Mouse (Mus musculus): ENCODE measurements around the gene Nmrk2. TPM values are rescaled to one million over a fixed set of nuclear protein-coding genes. Genes with fewer than 3 reads are reported as not detected.
"Not testable (repeated sequence)": the region's sequence is repeated elsewhere in the genome, so short reads cannot be mapped to it uniquely, and the experiment has no call there.

Gene Nmrk2
- total and polyA plus RNA-seq, 3 experiments, result not detected

GRCm38 (mm10) chr10:81217267-81217666 is 15.4 kb upstream of the Nmrk2 start:
- Histone ChIP-seq H3K9me3 (replicated peaks; ENCODE audit: low read length) (peaks cover 13% of the 10 kb centered on the region), H3K27me3 (replicated peaks) (peaks cover 11% of the 10 kb centered on the region), H3K4me1 (ENCODE audit: control insufficient read depth in 1 of 2, insufficient read depth in 2 of 2) (peaks cover 0 to 13% of the 10 kb centered on the region in 2 experiments; a peak in 2 of 4 replicates)
- H3K4me2 ChIP-seq (ENCODE audit: insufficient read depth, low read depth, poor library complexity, severe bottlenecking); H3K9ac ChIP-seq (ENCODE audit: insufficient read depth, low read depth); H3K36me3 ChIP-seq (replicated peaks in 1 of 2; ENCODE audit: control insufficient read depth in 1 of 2, insufficient read depth in 1 of 2, low read length in 1 of 2); H3K79me2 ChIP-seq (replicated peaks; ENCODE audit: control insufficient read depth, extremely low read depth, insufficient read depth, poor library complexity, severe bottlenecking); H3K27ac ChIP-seq (ENCODE audit: insufficient read depth, low read depth); DNase-seq (ENCODE audit: extremely low read depth); H3K4me3 ChIP-seq (replicated peaks in 1 of 3; ENCODE audit: low read depth in 2 of 3, low read length in 2 of 3, poor library complexity in 1 of 3); dilution Hi-C loops (cut with MboI; ENCODE audit: extremely low pct_ligation_motif_present, extremely low pct_unique_long_range_greater_than_20kb, low sequenced_read_pairs); in situ Hi-C loops (cut with MboI; ENCODE audit: low pct_ligation_motif_present, low pct_unique_long_range_greater_than_20kb, low sequenced_read_pairs): not testable (repeated sequence)
- peak; percentile 20 for TF ChIP-seq RAD21 (IDR thresholded peaks at IDR 0.05; ENCODE audit: low read depth, low read length)
- peak in 1 of 2 experiments; percentile 59; a peak in 2 of 4 replicates for TF ChIP-seq CTCF (conservative IDR thresholded peaks at IDR 0.05 in 1 of 2, IDR thresholded peaks at IDR 0.05 in 1 of 2; ENCODE audit: low read depth in 2 of 2, low read length in 2 of 2)
- peak; percentile 38 for TF ChIP-seq SMC3 (IDR thresholded peaks at IDR 0.05; ENCODE audit: low read depth, low read length)

DNA sequence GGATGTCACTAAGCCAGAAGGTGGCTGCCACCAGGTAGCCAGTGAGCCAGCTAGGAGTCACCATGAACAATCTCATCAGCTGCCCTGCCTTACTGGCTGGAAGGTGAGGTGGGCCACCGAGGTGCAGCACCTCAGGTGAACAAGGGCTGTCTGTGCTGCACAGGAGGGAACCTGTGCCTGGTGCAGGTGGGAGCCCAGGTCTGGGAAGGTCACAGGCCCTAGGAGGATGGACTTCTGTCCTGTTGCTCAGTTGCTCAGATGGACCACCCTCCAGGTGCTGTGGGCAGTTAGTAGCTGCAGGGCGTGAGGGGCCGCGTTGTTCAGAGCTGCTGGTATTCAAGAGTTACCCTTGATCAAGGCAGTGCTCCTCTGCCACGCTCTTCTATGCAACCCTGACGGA is 15.0 kb upstream of the Nmrk2 start:
- H3K9ac ChIP-seq (ENCODE audit: insufficient read depth, low read depth), result no peak overlapping the region
- no peak overlapping the region for H3K4me3 ChIP-seq (replicated peaks in 1 of 3; ENCODE audit: low read depth in 2 of 3, low read length in 2 of 3, poor library complexity in 1 of 3)
- DNase-seq (ENCODE audit: extremely low read depth), result no peak
- H3K4me2 ChIP-seq (ENCODE audit: insufficient read depth, low read depth, poor library complexity, severe bottlenecking), result no peak overlapping the region
- H3K4me1 ChIP-seq (ENCODE audit: control insufficient read depth in 1 of 2, insufficient read depth in 2 of 2), result peaks cover 0 to 11% of the 10 kb centered on the region in 2 experiments; a peak in 2 of 4 replicates
- H3K27ac ChIP-seq (ENCODE audit: insufficient read depth, low read depth), result no peak overlapping the region
- no peaks in the 10 kb centered on the region for H3K36me3 ChIP-seq (replicated peaks in 1 of 2; ENCODE audit: control insufficient read depth in 1 of 2, insufficient read depth in 1 of 2, low read length in 1 of 2)
- H3K27me3 ChIP-seq (replicated peaks), result peaks cover 11% of the 10 kb centered on the region
- peaks cover 13% of the 10 kb centered on the region for H3K9me3 ChIP-seq (replicated peaks; ENCODE audit: low read length)
- no peaks in the 10 kb centered on the region for H3K79me2 ChIP-seq (replicated peaks; ENCODE audit: control insufficient read depth, extremely low read depth, insufficient read depth, poor library complexity, severe bottlenecking)
- TF ChIP-seq JUND (conservative IDR thresholded peaks at IDR 0.05; ENCODE audit: low read depth, low read length), result no peak
- no peak for TF ChIP-seq BHLHE40 (IDR thresholded peaks at IDR 0.05; ENCODE audit: low read depth, low read length)
- TF ChIP-seq MAX (IDR thresholded peaks at IDR 0.05; ENCODE audit: low read length), result no peak
- no peak for TF ChIP-seq ZC3H11A (IDR thresholded peaks at IDR 0.05; ENCODE audit: low read depth, low read length)
- no peak for TF ChIP-seq UBTF (IDR thresholded peaks at IDR 0.05; ENCODE audit: low read depth, low read length)
- no peak for TF ChIP-seq MXI1 (IDR thresholded peaks at IDR 0.05; ENCODE audit: low read depth, low read length)
- no peak for TF ChIP-seq MEF2A (IDR thresholded peaks at IDR 0.05; ENCODE audit: borderline replicate concordance, low read depth, low read length)
- TF ChIP-seq CTCF (conservative IDR thresholded peaks at IDR 0.05 in 1 of 2, IDR thresholded peaks at IDR 0.05 in 1 of 2; ENCODE audit: low read depth in 2 of 2, low read length in 2 of 2), result no peak
- TF ChIP-seq TCF12 (IDR thresholded peaks at IDR 0.05; ENCODE audit: low read depth, low read length), result no peak
- no peak for TF ChIP-seq TBP (conservative IDR thresholded peaks at IDR 0.05; ENCODE audit: low read depth, low read length)
- TF ChIP-seq KAT2A (IDR thresholded peaks at IDR 0.05; ENCODE audit: insufficient replicate concordance, low read length), result no peak
- TF ChIP-seq HCFC1 (IDR thresholded peaks at IDR 0.05; ENCODE audit: low read depth, low read length), result no peak
- TF ChIP-seq USF1 (IDR thresholded peaks at IDR 0.05; ENCODE audit: low read depth, low read length), result no peak
- dilution Hi-C loops (cut with MboI; ENCODE audit: extremely low pct_ligation_motif_present, extremely low pct_unique_long_range_greater_than_20kb, low sequenced_read_pairs), result no loop called here
- in situ Hi-C loops (cut with MboI; ENCODE audit: low pct_ligation_motif_present, low pct_unique_long_range_greater_than_20kb, low sequenced_read_pairs), result no loop called here
